Mouse (Mus musculus) spleen, adult 12 weeks (tissue): ENCODE measurements around the gene Ccdc191.

ENCODE experiments used
- DNase-seq: peaks from one replicate; pipeline ENCODE4 v3.0.0; 2022; ENCODE audit warnings: low spot score

Ccdc191 gene

DNA sequence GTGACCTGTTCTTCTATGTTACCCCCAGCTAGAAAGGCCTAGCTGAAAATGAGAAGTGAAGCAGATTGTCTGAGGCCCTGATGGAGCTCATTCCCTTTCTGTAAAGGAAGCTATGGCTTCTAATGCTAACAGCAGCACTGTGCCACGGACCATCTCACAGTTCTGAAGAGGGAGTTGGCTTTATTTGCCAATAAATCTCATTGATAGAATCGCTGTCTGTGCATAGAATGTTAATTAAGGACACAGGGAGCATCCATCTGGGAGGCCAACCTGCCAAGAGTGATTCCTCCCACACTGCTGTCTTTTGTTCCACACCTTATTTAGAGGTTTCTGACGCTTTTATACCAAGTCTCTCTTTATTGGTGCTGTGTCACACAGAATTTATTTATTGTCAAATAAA lies 41.9 kb downstream of the Ccdc191 start:
- no peak for DNase-seq

DNA sequence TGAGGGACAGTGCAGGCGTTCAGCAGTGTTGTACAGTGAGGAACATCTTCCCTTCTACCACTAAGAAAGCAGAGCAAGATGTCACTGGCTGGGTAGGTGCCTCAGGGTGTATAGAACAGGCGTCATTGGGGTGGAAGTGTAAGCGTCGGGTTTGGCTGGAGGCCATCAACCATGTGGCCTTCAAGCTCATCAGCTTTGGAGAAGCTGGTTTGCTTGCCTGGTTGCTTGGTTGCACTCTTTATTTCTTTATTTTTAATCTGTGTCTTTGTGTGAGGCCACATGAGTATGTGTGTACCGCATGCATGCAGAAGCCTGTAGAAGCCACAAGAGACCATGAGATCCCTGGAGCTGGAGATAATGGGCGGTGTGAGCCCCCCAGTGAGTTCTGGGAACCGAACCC lies 42.7 kb downstream of the Ccdc191 start:
- DNase-seq, result no peak

DNA sequence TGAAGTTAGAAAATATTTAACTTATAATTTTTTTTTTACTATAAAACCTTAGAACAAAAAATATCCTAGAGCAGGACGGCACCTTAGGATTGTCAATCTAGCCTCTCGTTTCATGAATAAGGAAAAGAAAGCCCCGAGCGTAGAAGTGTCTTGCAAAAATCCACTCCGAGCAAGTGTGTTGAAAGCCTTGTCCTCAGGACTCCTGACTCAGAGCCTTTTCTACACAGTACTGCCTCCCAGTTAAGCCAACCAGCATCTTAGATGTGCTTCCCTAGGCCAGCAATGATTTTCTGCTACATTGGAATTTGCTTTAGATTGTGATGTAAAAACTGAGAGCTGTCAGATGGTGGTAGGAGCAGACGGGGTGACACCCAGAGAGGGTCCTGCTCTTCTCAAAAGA lies 43.4 kb downstream of the Ccdc191 start:
- no peak for DNase-seq

DNA sequence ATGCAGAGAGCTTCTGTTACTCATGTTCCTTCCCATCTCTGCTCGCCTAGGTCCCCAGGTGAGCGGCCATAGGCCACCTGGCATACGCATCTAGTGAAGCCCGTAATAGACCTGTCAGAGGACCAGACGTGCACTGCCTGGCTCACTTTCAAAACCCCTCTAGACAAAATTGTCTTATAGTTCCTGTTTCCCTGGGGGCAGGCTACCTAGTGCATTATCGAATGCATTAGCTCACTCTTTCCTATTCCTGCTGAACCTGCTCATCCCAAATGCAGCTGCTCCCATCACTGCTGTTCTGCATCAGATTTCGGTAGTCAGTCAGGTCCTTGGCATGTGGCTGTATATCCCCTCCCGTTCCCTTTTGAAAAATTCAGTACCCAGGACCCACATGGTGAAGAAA lies 45.3 kb downstream of the Ccdc191 start:
- no peak for DNase-seq

DNA sequence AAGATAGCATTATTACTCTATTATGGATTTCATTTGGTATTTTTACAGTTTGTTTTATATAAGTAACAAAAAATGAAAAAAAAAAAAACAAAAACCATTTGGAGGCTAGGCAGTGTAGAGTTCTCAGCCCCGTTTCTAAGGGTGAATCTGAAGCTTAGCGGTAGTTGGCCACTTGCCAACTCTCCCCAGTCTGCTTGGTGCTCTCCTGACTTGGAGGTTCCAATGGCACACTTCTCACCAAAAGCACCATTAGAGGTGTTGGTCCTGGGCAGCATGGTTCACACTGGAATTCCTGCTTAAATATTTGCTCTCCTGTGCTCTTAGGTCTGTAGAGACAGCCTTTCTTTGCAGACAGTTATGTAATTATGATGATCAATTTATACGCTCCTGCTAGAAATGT lies 45.8 kb downstream of the Ccdc191 start:
- no peak for DNase-seq

DNA sequence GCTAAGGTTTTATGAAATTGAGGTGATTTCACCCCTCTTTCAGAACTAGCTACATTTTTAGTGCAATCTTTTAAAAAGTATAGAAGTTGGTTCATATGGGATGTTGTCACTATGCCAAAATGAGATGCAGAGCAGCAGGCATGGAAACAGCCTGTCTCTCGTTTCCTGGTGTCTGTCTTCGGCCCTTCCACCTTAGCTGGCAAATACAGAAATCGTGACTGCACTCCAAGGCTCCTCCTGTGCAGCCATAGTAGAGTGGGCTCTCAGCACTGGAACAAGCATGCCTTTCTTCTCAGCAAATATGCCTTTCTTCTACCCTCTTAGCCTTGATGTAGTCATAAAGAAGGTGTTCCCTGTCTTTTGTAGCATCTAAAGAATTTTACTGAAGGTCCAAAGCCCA lies 46.3 kb downstream of the Ccdc191 start:
- no peak for DNase-seq

DNA sequence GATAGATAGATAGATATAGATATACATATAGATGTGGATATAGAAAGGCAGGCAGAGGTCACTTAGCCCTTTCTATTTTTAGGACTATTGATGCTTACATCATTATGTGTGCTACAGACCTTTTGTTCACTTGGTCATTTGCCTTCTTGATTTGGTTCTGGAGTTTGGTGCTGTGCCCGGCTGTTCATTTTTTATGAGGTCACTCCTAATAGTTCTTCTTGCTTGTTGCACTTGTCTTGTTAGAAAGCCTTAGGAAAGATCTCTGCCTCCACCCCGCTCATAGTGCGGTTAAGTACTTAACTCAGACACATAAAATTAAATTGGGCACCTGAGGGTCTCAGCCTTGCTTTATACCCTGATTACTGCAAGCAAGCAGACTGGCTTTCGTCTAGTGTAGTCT lies 51.2 kb downstream of the Ccdc191 start:
- no peak for DNase-seq

DNA sequence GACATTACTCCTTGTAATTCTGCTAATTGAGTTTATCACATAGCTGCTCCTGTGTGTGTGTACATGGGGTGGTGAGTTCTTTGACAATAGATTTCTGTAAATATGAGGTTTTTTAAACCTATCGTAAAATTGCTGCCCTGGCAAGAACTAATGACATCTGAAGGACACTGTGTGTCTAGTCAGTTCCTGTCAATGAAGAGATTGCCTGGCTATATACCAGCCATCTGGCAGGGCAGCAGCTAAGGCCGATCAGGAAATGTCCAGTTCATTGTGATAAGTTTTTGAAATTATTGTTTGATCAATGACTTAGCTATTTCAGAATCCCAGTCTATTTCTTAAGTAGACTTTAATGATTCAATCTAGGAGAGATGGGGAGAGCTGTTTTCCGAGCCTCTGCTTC lies 55.8 kb downstream of the Ccdc191 start:
- DNase-seq, result no peak

DNA sequence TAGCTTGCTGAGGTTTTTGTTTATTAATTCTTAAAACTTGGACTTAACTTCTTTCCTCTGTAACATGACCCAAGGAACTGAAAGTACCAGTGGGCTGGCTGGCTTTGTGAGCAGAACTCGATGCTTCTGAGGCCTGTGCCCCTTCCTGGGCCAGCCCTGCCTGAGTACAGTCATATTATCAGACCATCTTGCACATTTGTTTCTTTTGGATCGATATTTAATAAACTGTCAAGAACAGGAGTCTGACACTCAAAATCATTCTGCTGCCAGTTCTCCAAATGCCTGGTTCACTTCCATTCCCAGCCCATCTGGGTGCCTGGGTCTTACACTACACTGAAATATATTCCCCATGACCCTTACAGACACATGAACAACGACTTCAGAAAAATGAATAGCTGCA lies 56.3 kb downstream of the Ccdc191 start:
- DNase-seq, result no peak

DNA sequence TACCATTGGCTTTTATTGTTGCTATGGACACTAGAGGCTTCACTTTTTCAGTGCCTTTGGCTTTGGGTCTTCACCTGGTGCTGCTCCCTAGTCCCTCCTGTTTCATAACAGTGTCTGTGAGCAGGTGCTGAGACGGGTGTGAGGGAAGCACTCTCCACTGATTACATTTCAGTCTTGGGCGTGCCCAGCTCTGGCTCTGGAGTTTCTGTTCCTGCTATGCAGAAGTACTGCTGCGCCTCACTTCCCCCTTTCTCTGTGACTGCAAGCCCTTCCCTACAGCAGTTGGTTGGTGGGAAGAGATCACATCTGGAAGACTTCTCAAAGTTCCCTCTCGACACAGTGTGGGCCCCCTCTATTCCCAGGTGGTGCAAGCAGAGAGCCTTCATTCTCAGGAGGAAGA lies 62.0 kb downstream of the Ccdc191 start:
- peak; percentile 10 for DNase-seq

DNA sequence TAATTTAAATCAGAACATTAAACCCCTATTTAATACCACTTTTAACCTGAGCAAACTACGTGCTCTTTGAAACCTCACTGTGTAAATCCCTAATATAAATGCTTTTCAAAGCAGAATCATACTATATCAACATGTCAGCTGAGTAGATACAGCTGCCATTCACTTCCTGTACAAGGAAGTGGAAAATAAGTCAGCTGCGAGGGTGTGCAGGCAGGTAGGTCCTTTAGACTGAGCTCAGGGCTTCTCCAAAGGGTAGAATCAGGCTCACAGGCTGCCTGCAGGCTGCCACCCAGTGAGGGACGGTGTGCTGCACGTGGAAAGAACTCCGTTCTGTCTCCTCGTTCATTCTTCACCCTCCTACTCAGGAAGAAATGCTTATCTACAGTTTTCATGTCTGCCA lies 65.3 kb downstream of the Ccdc191 start:
- no peak for DNase-seq

DNA sequence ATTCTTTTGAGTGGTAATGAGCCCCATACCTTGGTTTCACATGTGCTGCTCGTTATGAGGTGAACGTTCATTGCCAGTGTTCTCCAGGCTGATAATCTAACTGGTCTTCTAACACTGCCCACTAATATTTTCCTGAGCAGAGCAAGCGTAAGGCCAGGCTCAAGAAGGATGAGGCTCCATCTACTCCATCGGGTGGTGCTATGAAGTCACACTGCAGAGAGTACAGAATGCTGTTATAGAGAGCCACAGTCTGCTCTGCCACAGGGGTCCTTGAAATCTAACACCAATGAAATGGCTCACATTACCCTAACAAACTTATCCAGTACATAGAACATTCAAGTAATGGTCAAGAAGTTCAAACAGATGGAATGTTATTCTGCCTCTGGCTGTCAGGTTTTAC lies 68.4 kb downstream of the Ccdc191 start:
- no peak for DNase-seq

DNA sequence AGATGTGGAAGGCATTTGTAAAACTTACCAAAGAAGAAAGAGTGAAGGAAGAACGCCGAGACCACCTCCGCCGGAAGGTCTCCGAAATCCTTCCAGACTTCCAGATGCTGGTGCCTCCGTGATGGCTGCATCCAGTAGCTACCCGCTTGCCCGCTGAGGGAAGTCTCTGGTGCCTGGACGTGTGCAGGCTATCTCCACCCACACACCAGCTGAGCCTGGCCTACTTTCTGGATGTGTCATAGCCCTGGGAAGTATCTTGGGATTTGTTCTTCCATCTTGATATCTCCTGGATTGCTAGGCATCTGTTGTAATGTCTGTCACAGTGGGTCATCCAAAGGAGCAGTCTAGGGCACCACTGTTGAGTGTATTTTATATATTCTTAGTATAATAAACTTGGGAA lies 73.7 kb downstream of the Ccdc191 start:
- no peak for DNase-seq

DNA sequence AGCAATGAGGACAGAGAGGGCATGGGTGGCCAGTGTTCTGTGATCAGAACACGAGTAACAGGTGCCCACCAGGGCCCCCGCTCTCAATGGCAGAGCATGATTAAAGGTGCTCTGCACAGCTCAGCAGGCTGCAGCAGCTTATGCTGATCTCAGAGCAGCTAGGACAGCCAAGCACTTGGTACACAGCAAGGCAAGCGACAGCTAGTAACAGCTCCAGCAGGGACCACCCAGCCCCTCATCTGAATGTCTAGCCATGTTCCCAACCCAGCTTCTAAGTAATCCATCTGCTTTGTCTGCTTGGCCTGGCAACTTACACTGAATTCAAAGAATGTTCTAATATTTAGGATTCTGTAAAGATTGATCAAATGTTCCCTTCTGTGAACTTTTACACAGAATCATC lies 74.2 kb downstream of the Ccdc191 start:
- DNase-seq, result no peak

DNA sequence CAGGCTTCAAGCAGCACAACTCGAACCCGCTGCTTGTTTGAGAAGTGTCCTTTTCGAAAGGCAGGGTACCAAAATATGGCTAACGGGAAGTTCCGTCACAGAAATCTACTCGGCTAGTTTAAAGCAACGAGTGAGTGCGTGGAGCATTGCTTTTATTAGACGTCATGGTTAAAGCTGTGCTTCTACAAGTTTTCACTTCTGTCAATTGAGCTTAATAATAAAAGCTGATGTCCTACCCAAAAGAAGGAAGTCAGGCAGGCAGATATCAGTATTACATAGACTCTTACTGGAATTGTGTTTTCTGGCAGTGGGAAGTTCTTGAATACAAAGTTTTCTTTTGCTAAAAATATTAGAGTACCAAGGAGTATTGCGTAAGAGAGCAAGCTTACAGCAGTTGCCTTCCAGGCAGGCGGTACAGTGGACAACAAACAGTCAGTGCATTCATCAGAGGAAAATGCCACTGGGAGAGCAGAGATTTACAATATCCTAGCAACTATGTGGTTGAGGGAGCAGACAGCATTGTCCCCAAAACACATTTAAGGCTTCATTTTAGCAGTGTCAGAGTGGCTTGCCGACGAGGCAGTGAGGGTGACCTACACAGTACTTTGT lies 76.3 kb downstream of the Ccdc191 start:
- no peak for DNase-seq

DNA sequence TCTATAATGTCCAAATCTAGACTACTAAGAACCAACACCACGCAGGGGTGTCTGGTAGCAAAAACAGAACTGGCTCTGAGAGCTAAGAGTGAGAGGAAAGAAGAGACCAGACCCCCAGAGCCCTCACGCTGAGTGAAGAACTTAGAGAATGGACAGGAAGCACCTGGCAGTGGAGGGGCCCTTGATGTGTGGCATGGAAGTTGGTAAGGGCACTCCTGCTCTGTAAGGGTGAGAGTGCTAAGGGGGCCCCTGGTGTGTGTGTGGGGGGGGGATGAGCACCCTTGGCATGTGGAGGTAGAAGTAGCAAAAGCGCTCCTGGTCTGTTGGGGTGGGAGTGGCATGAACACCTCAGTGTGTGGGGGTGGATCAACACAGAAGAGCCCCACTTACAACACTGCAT lies 80.8 kb downstream of the Ccdc191 start:
- no peak for DNase-seq

DNA sequence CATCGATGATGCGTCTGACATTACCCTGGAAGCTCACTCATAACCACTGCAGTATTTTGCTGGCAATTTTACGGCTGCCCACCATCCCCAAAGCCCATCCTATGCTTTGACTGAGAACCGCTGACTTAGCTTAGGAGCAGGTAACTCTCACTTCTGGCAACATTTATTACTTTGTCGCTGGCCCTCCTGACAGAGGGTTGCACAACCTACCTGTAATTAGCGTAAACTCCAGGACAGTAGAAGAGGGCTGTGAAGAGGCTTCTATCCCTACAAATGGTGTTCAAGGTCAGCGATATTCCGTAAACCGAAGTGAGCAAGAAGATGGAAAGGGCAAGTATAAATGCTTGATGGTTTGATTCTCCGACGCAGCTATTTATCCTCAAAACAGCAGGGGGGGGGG lies 81.6 kb downstream of the Ccdc191 start:
- DNase-seq, result no peak

DNA sequence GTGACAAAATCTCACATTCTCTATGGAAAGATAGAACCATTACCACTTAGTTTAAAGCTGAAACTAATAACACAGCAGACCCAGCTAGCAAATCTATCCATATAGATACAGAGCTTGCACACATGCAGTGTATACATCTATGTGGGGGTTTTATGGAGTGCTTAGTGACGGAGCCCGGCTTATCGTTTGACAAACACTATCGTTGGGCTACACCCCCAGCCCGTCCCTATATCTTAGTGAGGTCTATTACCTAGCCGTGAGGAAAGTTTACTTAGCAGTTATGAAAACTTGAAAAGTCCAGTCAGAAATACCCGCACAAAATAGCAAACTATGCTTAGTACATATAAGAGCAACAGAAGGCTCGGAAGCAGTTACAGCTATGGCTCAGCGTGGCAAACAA lies 82.1 kb downstream of the Ccdc191 start:
- no peak for DNase-seq

DNA sequence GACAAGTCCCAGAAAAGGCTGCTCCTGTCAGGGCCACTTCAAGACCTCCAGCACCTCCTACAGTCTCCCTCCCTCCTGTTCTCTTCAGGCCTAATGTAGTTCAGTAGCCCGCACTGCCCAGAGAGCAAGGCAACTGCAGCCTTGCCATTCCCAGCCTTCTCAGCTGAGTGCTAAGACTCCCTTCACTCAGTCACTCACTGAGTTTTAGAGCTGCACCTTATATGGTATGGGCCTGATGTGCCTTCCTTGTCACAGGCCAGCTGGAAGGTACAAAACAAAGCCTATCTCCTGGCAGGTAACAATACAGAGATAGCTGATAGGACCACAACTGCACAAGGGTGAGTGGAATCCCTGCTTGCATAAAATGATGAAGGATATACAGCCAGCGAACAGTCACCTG lies 82.8 kb downstream of the Ccdc191 start:
- DNase-seq, result no peak

DNA sequence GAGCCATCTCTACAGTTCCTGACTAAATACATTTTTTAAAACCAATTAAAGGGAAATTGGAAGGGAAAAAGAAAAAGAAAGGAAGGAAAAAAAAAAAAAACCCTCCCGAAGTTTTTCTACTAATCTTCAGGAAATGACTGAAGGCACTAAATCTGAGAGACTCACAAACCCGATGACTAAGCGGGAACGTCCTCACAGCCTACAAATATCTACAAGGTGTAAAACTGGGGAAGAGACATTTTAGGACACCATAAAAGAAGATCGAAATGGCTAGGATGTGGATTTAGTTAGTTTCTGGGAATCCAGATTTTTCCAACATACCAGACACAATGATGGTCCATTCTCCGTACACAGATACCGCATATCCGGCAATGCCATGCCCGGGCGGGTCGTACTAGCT lies 83.5 kb downstream of the Ccdc191 start:
- no peak for DNase-seq

DNA sequence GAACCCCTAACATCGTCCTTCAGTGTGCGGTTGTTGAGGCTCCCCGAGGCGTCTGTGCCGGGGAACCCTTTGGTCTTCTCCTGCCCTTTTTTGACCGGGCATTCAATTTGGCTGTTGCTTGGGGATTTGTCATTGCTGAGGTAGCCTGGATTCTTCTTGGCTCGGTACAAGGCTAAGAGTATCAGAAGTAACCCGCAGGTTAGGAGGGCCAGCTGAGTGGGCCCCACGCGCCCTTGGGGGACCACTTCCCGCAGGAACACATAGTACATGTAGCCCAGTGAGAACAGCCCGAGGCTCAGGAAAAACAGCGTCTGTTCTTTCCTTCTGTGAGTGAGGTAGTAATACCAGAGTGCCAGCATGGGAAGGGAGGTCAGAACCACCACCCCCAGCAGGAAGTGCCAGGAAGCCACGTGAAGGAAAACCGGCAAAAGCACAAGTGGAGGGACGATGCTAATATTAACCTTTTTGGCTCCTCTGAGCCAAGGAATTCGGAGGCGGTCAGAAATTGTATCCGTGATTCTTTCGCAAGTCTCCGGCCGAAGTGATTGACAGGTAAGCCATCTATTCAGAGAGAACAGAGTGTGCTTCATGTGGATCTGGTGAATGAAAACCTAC lies 84.1 kb downstream of the Ccdc191 start:
- no peak for DNase-seq

DNA sequence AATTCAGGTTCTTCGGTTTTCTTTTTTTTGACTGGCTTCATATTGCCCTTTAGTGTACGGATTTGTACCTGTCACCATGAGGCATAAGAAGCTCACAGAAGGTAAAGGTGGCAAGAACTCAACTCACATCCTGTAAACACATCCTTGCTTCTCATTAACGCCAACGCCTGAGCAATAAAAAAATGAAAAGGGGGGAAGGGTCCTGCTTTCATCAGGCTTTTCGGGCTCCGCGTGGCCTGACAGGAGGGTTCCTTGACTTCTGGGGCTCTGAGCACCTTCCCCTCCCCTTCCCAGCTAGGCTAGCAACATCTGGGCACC lies 89.4 kb downstream of the Ccdc191 start:
- no peak for DNase-seq

DNA sequence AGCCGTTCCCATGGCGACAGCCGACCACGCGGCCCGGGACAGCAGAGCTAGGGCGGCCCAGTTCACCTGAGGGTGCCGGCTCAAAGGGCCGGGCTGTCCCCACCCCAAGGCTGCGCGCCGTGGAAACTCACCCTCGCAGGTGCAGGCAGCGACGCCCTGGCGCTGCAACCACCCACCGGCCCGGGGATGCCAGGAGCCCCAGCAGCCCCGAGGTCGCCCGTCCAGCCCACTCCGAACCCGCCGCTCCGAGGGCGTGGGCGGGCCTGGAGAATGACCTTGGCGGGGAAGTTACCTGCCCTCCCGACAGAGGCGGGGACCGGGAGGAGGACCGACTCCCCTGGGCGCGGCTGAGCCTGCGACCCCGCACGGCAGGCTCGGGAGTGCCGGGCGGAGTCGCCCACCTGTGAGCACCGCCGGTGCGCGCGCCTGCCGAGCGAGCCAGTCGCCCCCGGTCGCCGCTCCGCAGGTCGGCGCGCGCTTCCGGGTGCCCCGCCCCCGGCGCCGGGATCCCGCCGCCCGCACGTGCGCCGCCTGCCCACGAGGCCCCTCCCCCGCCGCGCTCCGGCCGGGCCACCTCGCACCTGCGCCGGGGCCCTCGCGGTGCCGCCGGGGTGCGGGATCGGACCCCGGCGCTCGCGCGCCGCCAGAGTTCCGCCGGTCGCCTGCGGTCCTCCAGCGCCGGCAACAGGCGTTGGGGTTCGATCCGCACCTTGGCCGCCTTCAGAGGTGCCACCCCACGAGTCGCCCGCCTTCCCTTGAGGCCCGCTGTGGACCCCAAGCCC lies 89.9 kb downstream of the Ccdc191 start, which contains the start of gene Zdhhc23:
TSS of gene Zdhhc23 (minus strand) at position 464 of the 782 bp plus-strand sequence.
- peak; percentile 14 for DNase-seq

DNA sequence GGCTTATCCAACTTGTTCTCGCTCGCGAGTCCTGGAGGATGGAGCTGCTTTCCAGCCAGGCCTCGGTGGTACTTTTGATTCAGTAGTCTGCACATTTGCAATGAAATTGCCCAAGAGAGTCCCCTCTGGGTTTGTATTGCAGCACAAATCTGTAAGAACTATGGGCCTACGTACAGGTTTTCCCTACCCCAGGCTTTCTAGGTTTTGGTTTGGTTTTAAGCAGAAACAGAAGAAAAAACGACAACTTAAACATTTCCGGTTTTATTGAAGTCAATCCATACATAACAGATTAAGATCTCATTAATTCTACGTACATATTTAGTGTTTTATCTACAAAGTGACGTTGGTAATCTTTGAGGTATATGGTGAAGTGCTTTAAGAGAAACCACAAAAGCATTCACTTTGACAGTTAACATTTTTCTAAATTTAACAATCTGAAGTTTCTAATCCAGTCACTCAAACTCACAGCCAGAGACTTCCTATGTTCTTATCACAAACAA lies 90.6 kb downstream of the Ccdc191 start:
- no peak for DNase-seq
